12 mouse cellular contexts compared by ENCODE assay signal in the genomic region with DNA sequence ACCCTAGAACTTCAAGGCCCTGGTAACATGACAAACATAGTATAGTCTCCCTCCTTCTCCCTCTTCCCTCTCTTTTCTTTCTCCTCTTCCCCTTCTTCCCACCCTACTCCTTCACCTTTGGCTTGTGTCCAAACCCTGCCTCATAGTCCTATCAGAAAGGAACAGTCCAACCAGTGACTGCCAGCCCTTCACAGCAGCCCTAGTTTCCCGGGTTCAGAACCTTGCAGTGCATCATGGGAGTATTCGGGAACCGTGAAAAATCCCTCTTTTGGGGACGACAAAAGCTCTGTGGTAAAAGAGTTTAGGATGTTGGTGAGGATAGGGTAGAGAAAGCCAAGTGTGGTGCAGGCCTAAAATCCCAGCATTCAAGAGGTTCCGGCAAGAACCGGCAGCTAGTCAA. TPM values are rescaled to one million over a fixed set of nuclear protein-coding genes. Genes with fewer than 3 reads are reported as not detected.
"Had no signal": no experiment of that assay in that cellular context is flagged by ENCODE, and none has a peak within 500 bp of the region (broad histone marks: within the 10 kb centered on the region; RNA-seq: fewer than 3 reads in every experiment).

No protein-coding gene starts in this region.

- ATAC-seq: liver, embryonic 12.5 days had no signal

- H3K27ac ChIP-seq: kidney, postnatal 0 days; limb, embryonic 15.5 days; liver, embryonic 12.5 days; lung, embryonic 15.5 days had no signal

- H3K9me3 ChIP-seq: limb, embryonic 15.5 days; liver, embryonic 12.5 days; lung, embryonic 15.5 days had no signal

- H3K4me2 ChIP-seq: limb, embryonic 15.5 days; liver, embryonic 12.5 days; lung, embryonic 15.5 days had no signal

- H3K4me3 ChIP-seq: limb, embryonic 15.5 days; liver, embryonic 12.5 days; lung, embryonic 15.5 days had no signal

- H3K36me3 ChIP-seq: limb, embryonic 15.5 days; liver, embryonic 12.5 days; lung, embryonic 15.5 days had no signal

- DNase-seq: kidney, adult 11 months; kidney, adult 9 months; kidney, postnatal 36 days; layer of hippocampus, adult 9-11 months; layer of hippocampus, postnatal 36 days; lung, postnatal 14 days; right cerebral cortex, adult 18-20 months; right cerebral cortex, postnatal 25 days had no signal

- H3K9ac ChIP-seq: limb, embryonic 15.5 days; liver, embryonic 12.5 days; lung, embryonic 15.5 days had no signal

RNA-seq across cellular contexts. Expression of a gene that starts 26.8 kb away (rescaled TPM):
- polyA plus RNA-seq: liver, embryonic 12.5 days had no signal
